Mouse (Mus musculus) embryo, embryonic 11 days (tissue): ENCODE measurements at regions not wholly inside any gene's neighbourhood (a gene's known extent, or its start where the extent isn't known, plus 50 kb on each side); places are given as distances from the start of the nearest gene placed in this dataset.

ENCODE experiments used
- DNase-seq: peaks from one replicate; pipeline ENCODE4 v3.0.0-alpha.2; 2015

DNA sequence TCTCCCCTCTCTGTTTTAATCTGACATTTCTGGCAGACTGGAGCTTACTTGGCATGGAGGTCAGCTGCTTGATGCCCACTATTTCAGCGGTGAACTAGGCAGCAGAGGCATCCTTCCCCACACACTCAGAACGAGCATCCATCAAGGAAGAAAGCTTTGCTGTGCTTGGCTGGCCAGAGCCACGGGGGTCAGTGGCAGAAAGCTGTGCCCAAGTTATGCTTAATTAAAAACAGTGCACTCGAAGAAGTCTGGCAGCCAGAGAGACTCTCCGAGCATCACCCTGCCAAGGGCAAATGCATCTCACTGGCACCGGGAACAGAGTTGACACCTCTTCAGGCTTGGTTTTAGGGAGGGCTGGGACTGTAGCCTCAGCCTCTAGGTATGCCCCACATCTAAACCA is 168.3 kb downstream of the Gm45692 start:
- DNase-seq = no peak

DNA sequence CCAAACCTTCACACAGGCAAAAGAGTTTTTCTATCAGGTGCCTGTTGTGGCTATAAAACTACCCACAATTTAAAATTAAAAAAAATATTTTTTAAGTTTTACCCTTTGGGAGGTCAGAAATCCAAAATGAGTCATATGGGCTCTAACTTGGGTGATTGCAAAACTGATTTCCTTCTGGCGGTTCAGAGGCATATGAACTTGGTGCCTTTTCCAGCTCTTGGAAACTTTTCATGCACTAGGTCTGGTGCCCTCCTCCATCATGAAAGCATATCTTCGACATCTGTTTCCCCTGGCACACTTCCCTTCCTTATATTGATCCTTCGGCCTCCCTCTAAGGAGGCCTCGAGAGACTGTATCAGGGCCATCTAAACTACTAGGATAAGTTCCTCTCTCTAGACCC is 168.8 kb downstream of the Gm45692 start:
- no peak for DNase-seq

DNA sequence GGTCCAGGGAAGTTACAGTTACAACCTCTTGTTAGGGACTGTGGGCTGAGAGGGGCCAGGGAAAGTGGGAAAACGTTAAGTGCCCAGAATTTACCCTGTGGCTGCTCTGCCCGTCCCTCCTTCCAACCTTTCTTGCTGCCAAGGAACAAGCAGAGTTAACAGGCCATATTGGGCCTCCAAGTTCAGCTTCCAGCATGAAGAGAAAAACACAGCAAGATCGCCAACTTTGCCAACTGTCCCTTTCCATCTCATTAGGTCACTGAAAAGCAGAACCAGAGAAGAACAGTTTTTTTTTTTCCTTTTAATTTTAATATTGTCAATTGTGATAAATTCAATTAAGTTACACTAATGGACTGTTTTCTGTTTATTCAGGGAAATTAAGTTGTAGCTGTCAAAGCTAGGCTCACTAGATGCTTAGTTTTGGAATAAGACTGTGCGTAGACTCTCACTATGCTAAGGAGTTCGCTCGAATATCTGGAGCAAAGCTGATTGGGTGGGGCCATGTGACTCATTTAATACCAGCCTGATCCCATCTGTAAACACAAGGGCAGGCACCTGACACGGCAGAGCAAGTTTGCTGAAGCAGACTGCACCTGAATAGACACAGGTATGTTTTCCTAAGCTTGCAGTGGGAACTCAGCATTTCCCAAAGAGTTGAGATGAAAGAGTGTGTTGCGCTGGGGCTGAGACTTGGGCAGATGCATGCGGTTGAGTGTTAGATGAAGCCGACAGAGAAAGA is 178.9 kb downstream of the Gm45692 start:
- DNase-seq = no peak

DNA sequence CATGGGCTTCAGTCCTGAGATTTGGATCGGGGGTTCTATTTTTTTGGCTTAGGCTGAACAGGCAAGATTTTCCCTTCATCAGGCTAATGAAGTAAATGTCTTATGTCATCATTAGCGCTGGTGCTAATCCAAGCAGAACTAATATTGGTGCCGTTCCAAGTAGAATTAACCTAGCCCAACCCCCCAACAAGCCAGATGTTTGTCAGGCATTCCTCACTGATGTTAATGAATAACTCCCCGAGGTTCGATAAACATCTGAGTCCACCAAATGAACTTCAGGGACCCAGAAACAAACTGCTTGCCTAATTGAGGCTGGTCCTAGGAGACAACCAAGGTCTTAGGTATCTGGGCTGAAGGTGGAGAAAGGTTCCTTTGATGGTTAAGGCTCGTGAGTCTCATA is 180.9 kb downstream of the Gm45692 start:
- no peak for DNase-seq

DNA sequence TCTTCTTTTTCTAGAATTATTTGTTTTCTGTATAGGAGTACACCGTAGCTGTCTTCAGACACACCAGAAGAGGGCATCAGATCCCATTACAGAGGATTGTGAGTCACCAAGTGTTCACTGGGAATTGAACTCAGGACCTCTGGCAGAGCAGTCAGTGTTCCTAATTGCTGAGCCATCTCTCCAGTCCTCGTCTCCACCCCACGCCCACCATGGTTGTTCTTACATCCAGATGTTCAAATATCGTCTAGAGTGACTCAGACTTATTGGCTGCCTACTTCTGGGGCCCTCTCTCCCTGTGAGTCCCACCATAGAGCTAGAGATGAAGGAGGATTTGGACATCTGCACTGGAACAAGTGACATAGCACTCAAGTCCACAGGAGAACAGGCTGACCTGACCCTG is 182.6 kb downstream of the Gm45692 start:
- no peak for DNase-seq

DNA sequence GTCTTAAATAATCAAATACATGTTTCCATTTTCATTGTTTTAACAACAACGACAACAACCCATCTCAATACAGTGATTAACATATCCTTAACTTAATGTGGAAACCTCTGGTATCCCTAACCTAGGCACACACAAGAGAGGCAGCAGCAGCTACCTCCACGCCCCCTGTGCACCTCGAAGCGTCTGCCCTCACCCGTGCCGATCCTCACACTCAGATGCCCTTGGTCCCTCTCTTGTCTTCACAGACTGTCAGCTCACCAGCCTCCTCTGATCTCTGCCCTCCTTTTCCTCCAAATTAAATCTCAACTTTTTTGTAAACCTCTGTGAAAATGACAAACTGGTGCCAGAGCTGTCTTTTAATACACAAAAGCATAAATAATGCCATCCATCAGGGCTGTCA is 185.2 kb downstream of the Gm45692 start:
- DNase-seq = no peak

DNA sequence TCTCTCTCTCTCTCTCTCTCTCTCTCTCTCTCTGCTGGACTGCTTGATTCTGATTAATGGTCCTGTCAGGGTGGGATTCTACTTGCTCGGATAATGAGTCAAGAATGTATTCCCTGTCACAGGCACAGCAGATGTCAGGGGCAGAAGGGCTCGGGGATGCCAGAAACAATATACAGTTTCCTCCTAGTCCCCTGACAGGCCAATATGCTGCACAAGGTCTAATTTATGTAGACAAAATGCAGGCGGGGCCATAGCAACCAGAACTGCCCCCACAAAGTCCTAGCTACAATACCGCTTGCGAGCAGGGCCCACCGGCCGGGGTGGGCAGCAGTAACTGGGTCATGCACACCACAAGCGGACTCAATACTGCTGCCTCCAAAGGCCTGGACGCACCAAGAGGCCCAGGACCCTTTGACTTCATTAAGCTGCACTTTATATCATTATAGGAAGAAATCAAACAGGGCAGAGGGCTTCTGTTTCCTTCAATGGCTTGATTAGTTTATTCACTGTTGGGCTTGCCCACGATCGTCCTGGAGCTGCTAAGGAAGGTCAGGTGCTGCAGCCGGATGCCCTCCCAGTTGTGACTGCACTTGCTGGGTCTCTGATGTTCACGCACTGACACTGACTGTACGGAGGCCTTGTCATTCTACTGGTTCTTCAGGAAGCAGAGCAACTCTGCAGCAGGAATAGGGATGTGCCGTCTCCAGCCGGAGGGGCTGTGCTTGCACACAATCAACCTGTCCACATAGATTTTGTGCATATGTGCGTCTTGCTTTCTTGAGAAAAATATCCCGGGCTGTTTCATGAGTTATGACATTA is 185.9 kb downstream of the Gm45692 start:
- DNase-seq = peak; percentile 74

DNA sequence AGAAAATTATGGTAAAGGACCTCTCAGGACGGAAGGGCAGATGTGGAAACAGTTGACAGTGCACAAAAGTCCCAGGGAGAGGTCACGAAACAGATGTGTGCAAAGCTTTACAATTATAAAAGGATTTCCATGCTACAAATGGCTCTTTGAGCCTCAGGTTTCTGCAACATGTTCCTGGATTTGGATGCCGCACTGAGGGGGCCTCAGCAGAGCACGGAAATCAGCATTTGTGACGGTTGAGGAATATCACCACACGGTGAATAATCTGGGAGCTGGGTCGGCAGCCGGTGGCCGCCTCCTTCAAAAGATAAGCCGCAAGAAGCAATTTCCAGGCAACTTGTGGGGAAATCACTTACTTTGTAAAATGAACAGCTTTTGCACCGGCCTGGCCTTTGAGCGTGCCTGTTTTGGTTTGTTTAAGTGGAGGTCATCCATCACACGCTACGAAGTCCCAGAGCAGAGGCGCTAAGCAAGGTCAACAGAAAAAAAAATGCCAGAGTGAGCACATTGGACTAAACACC is 188.8 kb downstream of the Gm45692 start:
- peak; percentile 68 for DNase-seq

DNA sequence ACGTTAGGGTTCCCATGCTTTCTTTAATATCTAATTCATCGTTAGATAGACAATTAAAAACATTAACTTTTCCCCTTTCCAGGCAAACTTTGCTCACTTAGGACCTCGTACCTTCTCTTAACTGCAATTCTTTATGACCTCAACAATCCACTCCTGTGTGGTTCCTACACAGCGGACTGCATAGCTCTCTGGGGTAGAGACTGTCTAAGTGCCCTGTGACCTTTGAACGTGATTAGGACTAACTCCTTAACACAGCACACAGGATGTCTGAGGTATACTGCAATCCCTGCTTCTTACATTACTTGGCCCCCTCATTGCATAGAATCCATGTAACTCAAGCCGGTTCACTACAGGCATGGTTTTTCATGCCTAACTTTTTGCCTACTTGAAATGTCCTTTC is 190.4 kb downstream of the Gm45692 start:
- no peak for DNase-seq

DNA sequence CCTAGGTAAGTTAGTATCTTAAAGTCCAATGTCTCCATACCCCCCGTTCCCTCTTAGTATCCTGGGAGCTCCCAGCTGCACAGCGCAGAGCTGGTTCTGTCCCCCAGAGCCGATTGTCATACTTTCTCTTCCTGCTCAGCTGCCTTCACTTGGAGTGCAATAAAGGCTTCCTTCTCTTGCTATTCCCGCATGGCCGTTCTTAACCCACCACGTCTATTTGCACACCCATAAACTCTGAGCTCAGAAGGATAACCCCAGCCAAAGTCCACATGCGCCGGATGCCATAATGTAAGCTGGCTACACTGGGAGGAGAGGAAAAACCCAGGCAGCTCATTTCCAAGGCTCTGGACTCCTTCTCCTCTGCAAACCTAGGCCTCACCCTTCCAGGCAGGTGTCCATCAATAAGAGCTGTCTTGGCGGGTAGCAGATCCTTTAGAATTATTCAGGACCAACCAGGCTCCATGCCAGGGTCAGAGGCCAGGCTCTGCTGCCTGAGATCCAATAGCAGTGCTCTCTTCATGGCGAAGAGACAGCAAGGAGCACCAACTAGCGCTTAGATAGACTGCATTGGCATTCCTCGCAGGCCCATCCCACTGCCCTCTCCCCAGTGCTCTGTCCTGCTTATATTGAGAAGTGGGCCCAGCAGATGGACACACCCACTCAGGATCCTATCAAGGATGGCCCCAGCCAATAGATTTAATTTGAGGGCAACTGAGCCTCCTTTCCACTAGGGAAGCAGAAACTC is 204.4 kb downstream of the Gm45692 start:
- no peak for DNase-seq

DNA sequence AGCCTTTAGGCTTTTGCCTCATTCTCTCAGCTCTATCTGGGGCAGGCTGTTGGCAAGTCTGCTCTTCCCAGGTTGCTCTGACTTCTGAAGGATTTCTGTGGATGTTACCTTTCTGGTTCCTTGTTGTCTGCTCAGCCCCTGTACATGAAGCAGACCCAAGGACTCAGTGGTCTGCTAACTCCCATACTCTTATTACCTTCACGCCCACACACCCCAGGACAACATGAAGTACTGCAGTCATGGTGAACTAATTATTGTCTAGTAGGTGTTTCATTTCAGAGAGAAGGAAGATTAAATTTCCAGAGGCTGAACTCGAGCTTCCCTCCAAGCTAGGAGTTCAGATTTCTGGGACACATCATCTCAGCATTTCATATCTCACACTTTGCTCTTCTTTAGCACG is 205.3 kb downstream of the Gm45692 start:
- DNase-seq = no peak

DNA sequence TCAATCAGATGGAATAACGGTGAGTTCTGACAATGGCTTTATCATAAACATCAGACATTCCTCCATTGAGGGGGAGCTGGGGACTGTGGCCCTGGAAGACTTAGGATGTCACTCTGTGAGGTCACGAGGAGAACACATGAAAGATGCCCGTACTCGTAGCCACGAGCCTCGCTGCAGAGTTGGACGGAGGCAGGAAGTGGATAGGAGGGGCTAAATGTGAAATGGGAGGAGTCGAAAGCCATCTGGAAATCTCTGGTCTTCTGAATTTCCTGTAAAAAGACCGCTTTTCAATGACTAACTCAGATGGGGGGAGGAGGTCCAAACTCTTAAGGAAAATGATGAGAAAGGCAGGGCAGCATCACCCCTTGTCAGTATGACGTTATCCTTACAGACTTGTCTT is 210.5 kb downstream of the Gm45692 start:
- no peak for DNase-seq

DNA sequence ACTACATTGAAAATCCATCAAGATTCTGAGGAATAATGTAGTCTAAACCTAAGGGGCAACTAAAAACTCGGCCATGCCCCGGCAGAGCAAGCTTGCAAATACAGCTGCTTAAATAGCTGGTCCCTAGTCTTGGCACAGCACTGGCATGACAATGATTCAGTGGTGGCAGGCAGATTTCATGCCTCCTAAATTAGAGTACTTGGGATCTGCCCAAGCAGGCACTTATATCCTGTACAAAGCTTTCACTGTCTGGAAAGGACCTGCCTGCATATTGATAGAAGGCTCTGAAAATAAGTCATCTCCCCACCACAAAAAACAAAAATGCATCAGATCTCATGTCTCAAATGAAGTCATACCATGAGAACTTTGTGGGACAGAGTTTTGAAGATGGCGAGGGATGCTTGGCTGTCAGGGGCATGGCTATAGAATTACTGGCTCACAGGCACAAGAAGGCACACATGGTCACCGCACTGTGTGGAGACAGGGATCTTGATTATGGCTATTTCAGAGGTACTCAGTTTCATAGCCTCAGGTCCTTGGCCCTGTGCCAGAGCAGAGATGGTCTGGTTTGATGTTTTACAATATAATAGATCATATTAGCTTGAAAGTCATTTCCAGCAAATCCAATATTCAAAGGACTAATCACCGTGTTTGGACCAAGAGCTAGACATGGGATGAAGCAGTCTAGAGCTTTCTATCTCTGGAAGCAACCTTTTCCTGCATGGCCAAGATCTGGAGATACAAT is 217.7 kb downstream of the Gm45692 start:
- no peak for DNase-seq

DNA sequence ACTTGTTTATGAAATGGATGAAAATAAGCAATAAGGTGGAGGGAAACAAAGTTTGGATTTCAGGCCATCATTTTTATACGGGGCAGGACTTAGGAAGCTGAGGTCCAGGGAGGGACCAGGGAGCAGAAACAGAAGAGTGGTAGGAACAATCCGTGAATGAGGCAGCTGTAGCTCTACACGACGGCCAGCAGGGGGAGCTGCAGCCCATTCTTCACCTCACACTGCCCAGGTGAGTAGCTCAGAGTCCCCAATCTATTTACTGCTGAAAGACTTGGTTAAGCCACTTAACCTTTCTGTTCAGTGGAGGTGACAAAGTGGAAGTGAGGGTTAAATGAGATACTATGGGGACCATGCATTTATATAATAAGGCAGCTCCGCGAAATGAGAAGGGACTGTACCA is 225.7 kb downstream of the Gm45692 start:
- peak; percentile 79 for DNase-seq

DNA sequence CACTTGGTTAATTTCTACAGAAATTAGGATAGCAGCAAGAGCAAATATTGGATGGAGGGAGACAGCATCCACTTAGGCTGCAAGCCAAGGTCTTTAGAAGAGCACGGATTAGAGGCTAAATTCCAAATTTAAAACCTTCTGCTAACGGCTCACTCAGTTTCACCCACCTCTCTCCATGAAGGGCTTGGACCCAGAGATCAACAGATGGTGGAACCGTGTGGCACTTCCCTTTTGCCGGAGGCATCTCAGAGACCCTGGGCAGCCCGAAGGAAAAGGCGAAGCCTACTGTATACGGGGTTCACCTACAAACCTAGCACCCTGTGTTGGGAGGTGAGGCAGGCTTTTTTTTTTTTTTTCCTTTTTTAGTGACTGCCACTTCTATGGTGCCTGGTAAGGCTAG is 229.9 kb downstream of the Gm45692 start:
- no peak for DNase-seq

DNA sequence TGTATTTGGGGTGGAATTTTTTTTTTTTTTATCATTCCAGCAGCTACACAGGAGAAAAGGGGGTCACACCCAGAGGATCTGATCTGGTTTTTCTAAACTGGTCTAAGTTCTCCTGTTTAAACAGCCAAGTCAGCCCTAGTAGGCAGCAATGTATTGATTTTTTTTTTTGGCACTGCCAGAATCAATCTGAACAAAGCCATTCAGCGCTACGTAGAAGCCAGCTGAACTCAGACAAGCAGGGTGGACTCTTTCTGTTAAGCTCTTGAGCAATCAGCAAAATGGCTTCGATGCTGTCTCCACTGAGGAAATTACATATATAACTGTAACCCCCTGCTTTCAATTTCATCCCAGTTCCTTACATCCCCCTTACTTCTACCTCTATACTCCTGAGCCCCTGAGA is 230.5 kb downstream of the Gm45692 start:
- no peak for DNase-seq

DNA sequence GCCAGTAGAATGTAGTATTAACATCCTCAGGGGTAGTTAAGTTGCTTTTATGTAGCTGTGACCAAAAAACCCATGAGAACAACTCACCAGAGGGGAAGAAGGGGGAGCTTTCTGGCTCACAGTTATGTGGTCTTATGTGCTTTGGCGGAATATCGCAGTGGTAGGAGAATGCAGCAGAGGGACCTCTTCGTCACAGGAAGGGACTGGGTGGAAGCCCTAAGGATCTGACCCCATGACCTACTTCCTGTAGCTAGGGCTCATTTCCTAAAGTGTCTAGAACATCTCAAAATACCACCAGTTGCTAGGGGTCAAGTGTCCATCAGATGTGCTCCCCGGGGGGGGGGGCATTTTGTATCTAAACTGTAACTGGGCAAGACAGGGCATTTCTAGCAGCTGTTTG is 231.3 kb downstream of the Gm45692 start:
- DNase-seq = no peak

DNA sequence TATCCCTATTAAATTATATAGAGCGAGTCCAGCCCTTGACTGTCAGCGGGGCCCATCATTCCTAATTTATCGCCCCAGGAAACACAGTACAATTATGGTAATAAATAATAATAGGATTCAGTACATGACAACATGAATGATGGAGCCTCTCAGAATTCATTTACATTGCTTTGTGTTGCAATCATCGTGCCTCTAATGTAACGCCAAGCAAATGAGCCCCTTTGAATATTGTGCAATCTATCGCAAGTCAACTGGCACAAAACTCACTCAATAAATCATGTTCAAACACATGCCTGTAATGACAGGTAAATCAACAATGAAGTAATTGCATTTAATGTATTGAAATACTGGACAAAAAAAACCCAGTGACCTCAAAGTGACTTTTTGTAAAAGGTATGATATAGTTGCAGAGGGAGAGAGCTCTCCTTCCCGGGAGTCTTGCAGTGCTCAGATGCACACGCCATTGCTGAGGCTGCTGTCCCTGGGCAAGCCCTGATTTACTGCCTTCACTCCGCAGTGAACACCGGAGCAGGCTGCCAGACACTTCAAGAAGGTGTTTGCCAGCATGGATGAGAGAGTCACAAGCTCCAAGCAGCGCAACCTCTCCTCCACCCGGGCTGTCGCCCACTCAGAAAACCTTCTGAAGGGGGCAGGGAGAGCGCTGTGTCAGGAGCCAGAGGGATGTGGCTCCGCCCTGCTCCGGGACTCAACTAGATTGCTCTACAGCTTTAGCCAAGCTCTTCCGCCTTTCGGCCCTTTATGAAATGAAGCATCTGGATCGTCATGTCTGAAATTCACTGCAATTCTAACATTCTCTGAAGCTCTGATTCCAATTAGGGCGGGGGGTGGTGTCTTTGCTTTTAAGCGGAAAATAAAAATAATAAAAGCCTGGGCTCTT is 232.6 kb downstream of the Gm45692 start:
- peak; percentile 75 for DNase-seq

DNA sequence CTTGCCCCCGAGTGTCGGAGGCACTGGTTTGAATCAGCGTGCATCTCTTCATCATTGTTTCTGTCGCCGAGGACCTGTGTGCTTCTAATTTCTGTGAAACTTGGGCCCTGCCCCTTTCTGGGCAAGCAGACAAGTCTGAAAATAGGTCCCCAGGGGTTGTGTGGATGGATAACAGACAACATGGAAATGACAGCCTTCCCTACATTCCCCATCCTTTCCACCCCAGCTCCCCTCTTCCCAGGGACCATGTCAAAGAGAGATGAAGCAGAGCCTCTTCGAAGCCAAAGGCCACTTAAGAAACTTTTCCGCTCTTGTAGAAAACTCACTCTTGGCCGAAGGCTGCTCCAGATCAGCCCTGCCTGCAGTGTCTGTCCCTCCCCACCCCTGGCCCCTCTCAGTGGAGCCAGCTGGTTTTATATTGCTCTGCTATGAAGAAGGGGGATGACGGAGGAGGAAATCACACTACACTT is 233.2 kb downstream of the Gm45692 start:
- peak; percentile 72 for DNase-seq

DNA sequence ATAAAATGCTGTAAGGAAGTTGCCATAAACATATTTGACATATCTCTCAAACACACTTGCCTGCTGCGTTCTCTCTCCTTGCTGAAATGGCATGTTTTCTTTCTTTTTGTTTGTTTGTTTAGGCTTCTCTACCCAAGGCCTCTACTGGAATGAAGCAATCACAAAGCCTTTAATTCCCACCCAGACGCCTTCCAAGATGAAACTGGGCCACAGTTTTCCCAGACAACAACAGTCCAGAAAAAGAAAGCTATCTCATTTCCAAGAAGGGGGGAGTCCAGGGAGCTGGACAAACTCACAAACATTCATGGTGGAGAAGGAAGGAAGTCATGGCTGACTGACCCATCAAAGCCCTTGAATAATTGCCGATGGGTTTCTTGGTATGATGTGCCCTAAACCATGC is 234.1 kb downstream of the Gm45692 start:
- DNase-seq = no peak

DNA sequence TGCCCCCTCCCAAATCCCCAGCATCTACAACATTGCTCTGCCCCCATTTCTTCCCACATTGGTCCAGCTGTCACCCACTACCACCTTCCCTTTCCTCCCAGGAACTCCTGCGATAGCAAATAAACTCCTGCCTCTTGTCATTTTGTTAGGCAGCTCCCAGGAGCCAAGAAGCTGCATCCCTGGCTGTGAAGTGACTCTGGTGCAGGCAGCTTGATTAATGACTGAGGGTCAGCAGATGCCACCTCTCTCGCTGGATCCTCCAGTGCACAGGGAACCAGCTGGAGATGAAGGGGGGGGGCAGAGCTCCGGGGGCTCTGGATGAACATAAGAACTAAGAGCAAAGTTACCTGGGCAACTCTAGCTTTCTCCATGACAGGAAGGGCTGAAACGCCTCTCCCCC is 235.2 kb downstream of the Gm45692 start:
- DNase-seq = peak; percentile 69

DNA sequence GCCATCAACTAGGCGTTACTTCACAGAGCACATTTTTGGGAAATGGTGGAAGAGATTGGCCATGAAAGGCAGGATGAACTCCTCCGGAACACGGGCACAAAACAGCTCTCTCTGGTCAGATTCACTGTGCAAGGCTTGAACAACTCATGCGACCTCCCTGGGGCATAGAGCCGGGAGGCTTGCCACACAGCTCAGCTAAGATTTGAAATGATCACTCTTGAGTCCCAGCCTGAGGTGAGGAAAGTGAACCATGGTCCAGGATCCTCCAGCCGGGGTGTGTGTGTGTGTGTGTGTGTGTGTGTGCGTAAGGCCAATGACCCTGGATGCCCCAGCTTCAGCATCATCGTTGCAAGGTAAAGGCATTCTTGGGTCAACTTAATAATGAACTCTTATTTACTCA is 237.5 kb downstream of the Gm45692 start:
- DNase-seq = no peak
